Mouse (Mus musculus) CH12.LX (cell line): ENCODE measurements around the gene Ddx41. TPM values are rescaled to one million over a fixed set of nuclear protein-coding genes. Genes with fewer than 3 reads are reported as not detected.
A peak's percentile ranks its signal among the peaks of the same experiment; 100 is the strongest.

Experiments
- DNase-seq: peaks from one replicate; pipeline ENCODE4 v3.0.0-alpha.2; 2013; ENCODE audit errors: extremely low read depth
- H3K27ac ChIP-seq: 2 replicates; pipeline ENCODE4 v1.5.1; 2012; ENCODE audit warnings: low read depth, mild to moderate bottlenecking, control low read depth, moderate library complexity; ENCODE audit not compliant: insufficient read depth
- H3K27me3 ChIP-seq: replicated peaks from 2 replicates; pipeline ENCODE3; 2012; ENCODE audit warnings: inconsistent platforms
- H3K36me3 ChIP-seq, 2 experiments: replicated peaks in 1 of 2; 2 replicates each; pipeline versions ENCODE3 to v1.6.1; 2012; ENCODE audit warnings: inconsistent platforms in 1 of 2, low read length in 1 of 2, mild to moderate bottlenecking in 1 of 2, mixed read lengths in 1 of 2, moderate library complexity in 1 of 2; ENCODE audit not compliant: control insufficient read depth in 1 of 2, insufficient read depth in 1 of 2
- H3K4me1 ChIP-seq, 2 experiments: 2 replicates each; pipeline ENCODE4 v1.6.1; 2012; ENCODE audit warnings: inconsistent platforms in 1 of 2, moderate library complexity in 1 of 2; ENCODE audit not compliant: insufficient read depth in 2 of 2, control insufficient read depth in 1 of 2
- H3K4me2 ChIP-seq: 2 replicates; pipeline ENCODE4 v1.6.1; 2012; ENCODE audit warnings: low read depth, mild to moderate bottlenecking, control low read depth; ENCODE audit not compliant: poor library complexity, insufficient read depth, severe bottlenecking
- H3K4me3 ChIP-seq, 3 experiments: fragments of 150-350 bp in 1 of 3; sonication (generic) in 1 of 3; replicated peaks in 1 of 3; 2 replicates each; pipeline versions ENCODE3 to v1.5.1; 2011 to 2012; ENCODE audit warnings: low read depth in 2 of 3, low read length in 2 of 3, mild to moderate bottlenecking in 2 of 3, moderate library complexity in 2 of 3, control low read depth in 1 of 3, improper control_type of control experiment in 1 of 3, inconsistent platforms in 1 of 3, mixed read lengths in 1 of 3; ENCODE audit not compliant: poor library complexity in 1 of 3
- H3K79me2 ChIP-seq: replicated peaks from 2 replicates; pipeline ENCODE4 v1.6.1; 2012; ENCODE audit warnings: mild to moderate bottlenecking, moderate library complexity; ENCODE audit not compliant: control insufficient read depth, poor library complexity, insufficient read depth, severe bottlenecking; ENCODE audit errors: extremely low read depth
- H3K9ac ChIP-seq: 2 replicates; pipeline ENCODE4 v1.6.1; 2012; ENCODE audit warnings: low read depth, mild to moderate bottlenecking, control low read depth, moderate library complexity; ENCODE audit not compliant: insufficient read depth
- H3K9me3 ChIP-seq: replicated peaks from 2 replicates; pipeline ENCODE3; 2012; ENCODE audit warnings: low read length, inconsistent platforms, mixed read lengths
- BHLHE40 ChIP-seq: IDR thresholded peaks from 2 replicates; pipeline ENCODE4 v1.6.1; 2011; ENCODE audit warnings: mild to moderate bottlenecking, low read depth, low read length, improper control_type of control experiment
- CHD1 ChIP-seq: IDR thresholded peaks from 2 replicates; pipeline ENCODE4 v1.6.1; 2012; ENCODE audit warnings: low read depth, low read length, improper control_type of control experiment, inconsistent platforms
- CTCF ChIP-seq, 2 experiments: IDR thresholded peaks in 1 of 2; conservative IDR thresholded peaks in 1 of 2; 2 replicates each; pipeline ENCODE4 v1.5.1; 2011 to 2012; ENCODE audit warnings: low read depth in 2 of 2, low read length in 2 of 2, improper control_type of control experiment in 1 of 2, inconsistent platforms in 1 of 2, mild to moderate bottlenecking in 1 of 2, moderate library complexity in 1 of 2
- E2F4 ChIP-seq: IDR thresholded peaks from 2 replicates; pipeline ENCODE4 v1.6.1; 2011; ENCODE audit warnings: low read depth, low read length, improper control_type of control experiment; ENCODE audit not compliant: insufficient replicate concordance
- ELF1 ChIP-seq: IDR thresholded peaks from 2 replicates; pipeline ENCODE4 v1.6.1; 2014; ENCODE audit warnings: low read depth, mild to moderate bottlenecking, inconsistent platforms, low read length, improper control_type of control experiment
- EP300 ChIP-seq: IDR thresholded peaks from 2 replicates; pipeline ENCODE4 v1.6.1; 2011; ENCODE audit warnings: low read length, improper control_type of control experiment
- ETS1 ChIP-seq: conservative IDR thresholded peaks from 2 replicates; pipeline ENCODE4 v1.6.1; 2012; ENCODE audit warnings: low read depth, mild to moderate bottlenecking, inconsistent platforms, low read length, improper control_type of control experiment, moderate library complexity
- GABPA ChIP-seq: IDR thresholded peaks from 2 replicates; pipeline ENCODE4 v1.6.1; 2012; ENCODE audit warnings: low read depth, low read length, improper control_type of control experiment, inconsistent platforms; ENCODE audit not compliant: insufficient replicate concordance
- IRF4 ChIP-seq: IDR thresholded peaks from 2 replicates; pipeline ENCODE4 v1.6.1; 2014; ENCODE audit warnings: low read depth, mild to moderate bottlenecking, inconsistent platforms, low read length, improper control_type of control experiment
- JUN ChIP-seq: IDR thresholded peaks from 2 replicates; pipeline ENCODE4 v1.6.1; 2011; ENCODE audit warnings: low read depth, mild to moderate bottlenecking, low read length, improper control_type of control experiment, moderate library complexity; ENCODE audit not compliant: insufficient read depth
- JUND ChIP-seq: conservative IDR thresholded peaks from 2 replicates; pipeline ENCODE4 v1.6.1; 2011; ENCODE audit warnings: low read depth, low read length, improper control_type of control experiment
- KAT2A ChIP-seq: IDR thresholded peaks from 2 replicates; pipeline ENCODE4 v1.6.1; 2012; ENCODE audit warnings: low read length, improper control_type of control experiment, inconsistent platforms; ENCODE audit not compliant: insufficient replicate concordance
- MAFK ChIP-seq: IDR thresholded peaks from 2 replicates; pipeline ENCODE4 v1.6.1; 2011; ENCODE audit warnings: low read length, improper control_type of control experiment; ENCODE audit not compliant: insufficient replicate concordance
- MAX ChIP-seq: IDR thresholded peaks from 2 replicates; pipeline ENCODE4 v1.6.1; 2011; ENCODE audit warnings: low read length, improper control_type of control experiment
- MAZ ChIP-seq: IDR thresholded peaks from 2 replicates; pipeline ENCODE4 v1.6.1; 2012; ENCODE audit warnings: low read depth, mild to moderate bottlenecking, inconsistent platforms, low read length, improper control_type of control experiment, moderate library complexity
- MEF2A ChIP-seq: IDR thresholded peaks from 2 replicates; pipeline ENCODE4 v1.6.1; 2014; ENCODE audit warnings: low read depth, mild to moderate bottlenecking, inconsistent platforms, low read length, improper control_type of control experiment, borderline replicate concordance
- MXI1 ChIP-seq: IDR thresholded peaks from 2 replicates; pipeline ENCODE4 v1.6.1; 2011; ENCODE audit warnings: mild to moderate bottlenecking, low read depth, low read length, improper control_type of control experiment
- MYC ChIP-seq: IDR thresholded peaks from 2 replicates; pipeline ENCODE4 v1.6.1; 2011; ENCODE audit warnings: low read depth, mild to moderate bottlenecking, improper control_type of control experiment, low read length
- PAX5 ChIP-seq: IDR thresholded peaks from 2 replicates; pipeline ENCODE4 v1.6.1; 2012; ENCODE audit warnings: low read length, inconsistent platforms, mixed read lengths
- POLR2A ChIP-seq: IDR thresholded peaks from 2 replicates; pipeline ENCODE4 v1.6.1; 2011; ENCODE audit warnings: low read depth, mild to moderate bottlenecking, improper control_type of control experiment, low read length
- POLR2AphosphoS2 ChIP-seq: IDR thresholded peaks from 2 replicates; pipeline ENCODE4 v1.6.1; 2011; ENCODE audit warnings: low read depth, low read length, improper control_type of control experiment
- RAD21 ChIP-seq: IDR thresholded peaks from 2 replicates; pipeline ENCODE4 v1.6.1; 2011; ENCODE audit warnings: low read depth, mild to moderate bottlenecking, low read length, improper control_type of control experiment, moderate library complexity
- RCOR1 ChIP-seq: conservative IDR thresholded peaks from 2 replicates; pipeline ENCODE4 v1.6.1; 2012; ENCODE audit warnings: low read depth, mild to moderate bottlenecking, inconsistent platforms, low read length, improper control_type of control experiment
- SIN3A ChIP-seq: IDR thresholded peaks from 2 replicates; pipeline ENCODE4 v1.6.1; 2012; ENCODE audit warnings: low read length, improper control_type of control experiment, inconsistent platforms
- SMC3 ChIP-seq: IDR thresholded peaks from 2 replicates; pipeline ENCODE4 v1.6.1; 2011; ENCODE audit warnings: low read depth, low read length, improper control_type of control experiment
- TBP ChIP-seq: conservative IDR thresholded peaks from 2 replicates; pipeline ENCODE4 v1.6.1; 2011; ENCODE audit warnings: low read depth, low read length, improper control_type of control experiment
- UBTF ChIP-seq: IDR thresholded peaks from 2 replicates; pipeline ENCODE4 v1.6.1; 2012; ENCODE audit warnings: low read depth, mild to moderate bottlenecking, inconsistent platforms, low read length, improper control_type of control experiment, moderate library complexity
- USF1 ChIP-seq: IDR thresholded peaks from 2 replicates; pipeline ENCODE4 v1.6.1; 2014; ENCODE audit warnings: low read depth, mild to moderate bottlenecking, inconsistent platforms, low read length, improper control_type of control experiment
- USF2 ChIP-seq: conservative IDR thresholded peaks from 2 replicates; pipeline ENCODE4 v1.6.1; 2011; ENCODE audit warnings: low read depth, low read length, improper control_type of control experiment
- ZC3H11A ChIP-seq: IDR thresholded peaks from 2 replicates; pipeline ENCODE4 v1.6.1; 2012; ENCODE audit warnings: low read depth, mild to moderate bottlenecking, inconsistent platforms, low read length, improper control_type of control experiment
- ZKSCAN1 ChIP-seq: IDR thresholded peaks from 2 replicates; pipeline ENCODE4 v1.6.1; 2012; ENCODE audit warnings: low read depth, inconsistent platforms, low read length, improper control_type of control experiment, borderline replicate concordance
- ZMIZ1 ChIP-seq: IDR thresholded peaks from 2 replicates; pipeline ENCODE4 v1.6.1; 2012; ENCODE audit warnings: low read depth, mild to moderate bottlenecking, inconsistent platforms, low read length, improper control_type of control experiment
- ZNF384 ChIP-seq: IDR thresholded peaks from 2 replicates; pipeline ENCODE4 v1.6.1; 2012; ENCODE audit warnings: low read depth, low read length, improper control_type of control experiment, inconsistent platforms
- dilution Hi-C: fragments of 300-500 bp; cut with MboI; formaldehyde crosslinking; loops from 2 replicates; pipeline ENCODE4 v1.14.3; 2020; ENCODE audit warnings: low sequenced_read_pairs; ENCODE audit not compliant: extremely low pct_unique_long_range_greater_than_20kb, extremely low pct_ligation_motif_present
- in situ Hi-C: fragments of 300-500 bp; cut with MboI; formaldehyde crosslinking; loops from 3 replicates; pipeline ENCODE4 v1.14.3; 2019; ENCODE audit warnings: low sequenced_read_pairs, low pct_ligation_motif_present, low pct_unique_long_range_greater_than_20kb, mixed read lengths
- polyA plus RNA-seq: library from polyadenylated mRNA; unstranded; fragments of >175 nt; gene quantifications from 2 replicates; pipeline ENCODE4 v1.2.1, GENCODE M21; 2012; ENCODE audit warnings: low read depth; ENCODE audit not compliant: insufficient read length
- total RNA-seq, 2 experiments: library from RNA; depleted of rRNA; stranded (reverse); fragments of 300-350 nt in 1 of 2; fragments of >200 nt in 1 of 2; gene quantifications; 2 replicates each; pipeline ENCODE4 v1.2.3; 2012 to 2014

Gene Ddx41
- total and polyA plus RNA-seq, 3 experiments, result 56.6 to 107 (median 95.3) TPM

- peaks cover 22 to 26% of the 10 kb centered on the region in 2 experiments for H3K36me3 ChIP-seq
- dilution Hi-C loops, result no loop called here
- peaks cover 0 to 11% of the 10 kb centered on the region in 2 experiments; a peak in 3 of 4 replicates for H3K4me1 ChIP-seq
- TF ChIP-seq MAFK, result 0 out of 2 replicates have a peak, but pooled peaks have one; percentile 38
- TF ChIP-seq MXI1, result no peak
- no peak for TF ChIP-seq USF1
- TF ChIP-seq BHLHE40, result peak; percentile 77
- peak; percentile 75 for TF ChIP-seq IRF4
- peak; percentile 20; the same call in 1 of the 2 replicates for TF ChIP-seq JUN
- peak; percentile 72 for TF ChIP-seq EP300
- no peak overlapping the region for H3K4me3 ChIP-seq
- in situ Hi-C loops, result loop anchor here (5.0 kb wide), 2 partner anchors 42 to 112 kb away; no protein-coding TSS in a partner anchor
- no peak for DNase-seq
- H3K4me2 ChIP-seq, result no peak overlapping the region
- H3K79me2 ChIP-seq, result no peaks in the 10 kb centered on the region
- no peak overlapping the region for H3K9ac ChIP-seq
- peaks cover 6% of the 10 kb centered on the region for H3K27me3 ChIP-seq
- no peak overlapping the region for H3K27ac ChIP-seq
- peaks cover 8% of the 10 kb centered on the region for H3K9me3 ChIP-seq
These were observed 16.9 kb downstream of the Ddx41 start for GRCm38 (mm10) chr13:55519606-55520005.

GRCm38 (mm10) chr13:55516955-55517354 is 19.5 kb downstream of the Ddx41 start:
- Histone ChIP-seq H3K9me3 (peaks cover 8% of the 10 kb centered on the region), H3K79me2 (no peaks in the 10 kb centered on the region), H3K27ac (no peak overlapping the region), H3K4me3 (no peak overlapping the region), H3K4me2 (no peak overlapping the region), H3K4me1 (peaks cover 5 to 22% of the 10 kb centered on the region in 2 experiments), H3K27me3 (peaks cover 11% of the 10 kb centered on the region), H3K36me3 (peaks cover 0 to 2% of the 10 kb centered on the region in 2 experiments), H3K9ac (no peak overlapping the region)
- dilution Hi-C loops, result no loop called here
- peak; percentile 79 for DNase-seq
- in situ Hi-C loops, result loop anchor here (5.0 kb wide), 1 partner anchor 40 kb away; no protein-coding TSS in a partner anchor
- TF ChIP-seq SMC3 (peak; percentile 85), MEF2A (no peak), E2F4 (no peak), GABPA (no peak), USF2 (no peak), RAD21 (peak; percentile 70), ZC3H11A (0 out of 2 replicates have a peak, but pooled peaks have one; percentile 2), CTCF (conservative IDR thresholded peaks at IDR 0.05 in 1 of 2, IDR thresholded peaks at IDR 0.05 in 1 of 2; ENCODE audit: low read depth in 2 of 2, low read length in 2 of 2) (peak; percentile 78 to 92), EP300 (no peak), UBTF (no peak), TBP (no peak), MYC (peak; percentile 47; the same call in 1 of the 2 replicates), BHLHE40 (no peak), SIN3A (no peak), POLR2A (no peak), MXI1 (no peak), ZMIZ1 (no peak), JUND (no peak), IRF4 (no peak), KAT2A (no peak), MAX (no peak), PAX5 (no peak), ELF1 (no peak), ETS1 (no peak), POLR2AphosphoS2 (no peak), RCOR1 (no peak), MAZ (no peak), ZNF384 (no peak), ZKSCAN1 (no peak), CHD1 (no peak)
